Mouse (Mus musculus): ENCODE results near the gene Cited1. TPM values are rescaled to one million over a fixed set of nuclear protein-coding genes. Genes with fewer than 3 reads are reported as not detected.
A peak's percentile ranks its signal among the peaks of the same experiment; 100 is the strongest.

Cited1 gene
- total RNA-seq (2021), result 10 to 100 TPM in 1 of 2 experiments, under 1 TPM in 1; 0.92 to 22.8 TPM
- long read RNA-seq, experiment 1, result 0 reads
- long read RNA-seq, experiment 2, transcript Cited1-201 (3 exons, 901 nt), result major isoform, 5 of 8 reads
- long read RNA-seq, experiment 2, partial matches to known transcripts, result 1 of 8 reads
- long read RNA-seq, experiment 2, other reads (novel, unspliced or antisense), result 1 of 8 reads

GRCm38 (mm10) chrX:102251937-102252860, at the start of gene Cited1:
Gene Cited1, minus strand, starts transcription at chrX:102252181.
- peak; percentile 75 to 81 for DNase-seq

- no peak for DNase-seq
Measured at GRCm38 (mm10) chrX:102284889-102285288, 32.9 kb upstream of the Cited1 start.

DNA sequence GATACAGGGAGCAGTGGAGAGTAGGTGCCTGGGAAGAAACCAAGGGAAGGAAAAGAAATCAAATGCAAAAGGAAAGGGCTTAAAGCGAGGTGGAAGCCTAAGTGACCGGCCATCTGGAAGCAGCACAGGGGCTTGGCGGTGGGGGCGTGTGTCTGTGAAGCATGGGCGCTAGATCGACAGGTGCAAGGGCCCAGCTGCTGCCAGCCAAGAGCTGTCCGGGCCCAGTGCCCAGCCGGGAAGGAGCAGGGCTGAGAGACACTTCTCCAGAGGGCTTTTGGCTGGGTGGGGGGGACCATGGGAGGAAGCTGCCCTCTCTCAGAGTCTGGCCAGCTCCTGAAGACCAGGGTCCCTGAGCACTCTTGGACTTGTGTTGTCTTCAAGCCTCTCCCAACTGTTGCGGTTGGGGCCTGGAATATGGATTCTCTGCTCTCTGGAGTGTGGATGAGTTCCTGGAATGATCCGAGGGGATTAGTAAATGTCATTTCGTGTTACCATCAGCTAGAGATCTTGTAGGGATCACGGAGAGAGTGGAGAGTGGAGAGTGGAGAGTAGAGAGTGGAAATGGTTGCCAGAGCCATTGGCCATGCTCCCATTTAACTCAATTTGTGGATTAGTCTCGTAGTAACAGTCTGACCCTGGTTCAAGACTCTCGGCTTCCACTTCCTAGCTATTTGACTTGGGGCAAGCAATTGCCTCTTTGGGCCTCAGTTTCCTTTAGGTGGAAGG, 10.8 kb upstream of the Cited1 start:
- DNase-seq, result no peak

- DNase-seq, result no peak
Measured at GRCm38 (mm10) chrX:102259772-102260171, 7.8 kb upstream of the Cited1 start.

- peak; percentile 19 to 33 for DNase-seq
Measured at GRCm38 (mm10) chrX:102253892-102254291, 1.9 kb upstream of the Cited1 start.

DNA sequence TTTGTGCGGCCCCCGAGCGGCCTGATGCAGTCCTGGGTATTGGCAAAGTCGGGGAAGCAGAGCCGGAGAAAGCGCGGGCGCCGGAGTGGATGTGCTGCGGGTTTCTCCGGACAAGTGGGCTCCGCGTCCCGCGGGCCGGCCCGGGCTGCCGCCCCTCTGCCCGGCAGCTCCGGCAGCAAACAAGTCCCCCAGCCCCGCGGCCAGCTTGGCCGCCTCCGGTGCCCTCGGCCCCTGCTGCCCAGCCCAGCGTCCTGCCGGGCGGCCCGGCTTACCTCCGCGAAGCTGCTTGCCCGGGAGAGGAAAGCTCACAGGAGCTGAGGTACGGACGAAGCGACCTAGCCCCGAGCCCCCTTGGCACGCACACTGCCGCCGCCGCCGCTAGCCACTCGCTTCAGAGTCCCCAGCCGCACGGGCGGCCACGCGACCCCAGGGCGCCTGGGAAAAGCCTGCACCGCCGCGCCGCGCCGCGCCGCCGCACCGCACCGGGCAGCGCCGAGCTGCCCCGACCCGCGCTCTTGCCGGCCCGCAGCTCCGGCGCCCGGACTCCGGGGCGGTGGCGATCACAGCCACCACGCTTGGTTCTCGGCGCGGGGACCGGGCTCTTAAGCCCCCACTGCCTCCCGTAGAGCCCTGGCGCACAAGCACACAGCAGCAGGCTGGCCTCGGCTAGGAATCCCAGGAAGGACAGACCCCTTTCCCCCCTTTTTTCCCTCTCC, 602 bp downstream of the Cited1 start:
- DNase-seq, result peak; percentile 25 to 36

DNA sequence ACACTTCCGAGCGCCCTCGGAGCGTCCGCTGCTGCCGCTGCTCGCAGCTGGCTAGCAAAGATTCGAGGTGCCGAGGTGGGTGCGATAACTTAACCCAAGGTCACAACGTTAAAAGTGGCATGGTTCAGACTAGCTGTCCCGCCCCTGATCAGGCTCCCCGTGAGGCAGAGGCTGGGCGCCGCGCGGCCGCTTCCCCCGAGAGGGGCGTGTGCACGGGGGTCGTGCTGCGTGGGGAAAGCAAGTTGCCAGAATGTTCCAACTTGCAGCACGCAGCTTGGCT, 1.1 kb downstream of the Cited1 start:
- DNase-seq, result no peak

DNA sequence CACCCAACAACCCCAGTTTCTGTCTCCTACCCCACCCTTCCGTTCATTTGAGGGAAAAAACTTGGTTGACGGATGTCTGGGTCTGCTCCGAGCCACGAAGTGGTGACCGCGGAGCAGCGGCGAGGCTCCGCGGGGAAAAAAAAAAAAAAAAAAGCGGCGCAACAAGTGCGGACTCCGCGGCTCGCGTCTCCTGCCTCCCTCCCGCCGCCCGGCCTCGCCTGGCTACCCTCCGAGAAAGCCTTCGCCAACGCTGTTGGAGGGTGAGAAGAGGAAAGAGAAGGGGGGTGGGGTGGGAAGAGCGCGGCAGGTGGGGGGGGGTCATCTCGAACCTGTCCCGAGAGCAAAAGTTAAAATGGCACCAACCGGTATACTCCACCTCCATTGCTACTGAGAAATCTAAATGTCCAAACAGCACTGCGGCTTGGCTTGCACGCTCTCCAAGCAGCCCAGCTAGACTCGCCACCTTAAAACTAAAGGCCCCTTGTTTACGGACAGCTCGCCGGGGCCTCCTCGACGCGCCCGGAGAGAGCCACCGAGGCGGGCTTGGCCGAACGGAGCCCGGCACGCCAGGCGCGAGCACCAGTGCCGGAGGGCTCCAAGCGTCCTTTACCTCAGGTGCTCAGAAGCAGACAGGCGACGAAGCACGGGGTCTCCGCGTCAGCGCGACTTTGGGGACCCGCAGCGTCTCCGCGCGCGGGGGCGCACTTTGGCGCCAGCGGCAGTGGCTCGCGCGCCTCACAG, 1.7 kb downstream of the Cited1 start:
- peak; percentile 15 to 20 for DNase-seq

GRCm38 (mm10) chrX:102244334-102244733, 7.6 kb downstream of the Cited1 start:
- DNase-seq, result no peak

- DNase-seq, result peak; percentile 39 to 53
Measured at GRCm38 (mm10) chrX:102219126-102219525, 32.9 kb downstream of the Cited1 start.

GRCm38 (mm10) chrX:102215356-102215755, 36.6 kb downstream of the Cited1 start:
- DNase-seq, result peak; percentile 26 to 27

Small RNAs within 50 kb of the gene (microRNA-seq; reads per million reads assigned to microRNA genes)
- not detected for gene Gm26318

Other genes starting within 250 kb of the Cited1 start
- gene Rtl5, start 180.9 kb downstream of the Cited1 start, total RNA-seq (2021), result 1 to 10 TPM; 7.3 to 9.6 TPM
- 10 to 100 TPM; 58.7 to 59.6 TPM for gene Pin4, start 132.7 kb downstream of the Cited1 start, total RNA-seq (2021)
- under 1 TPM; 0.63 to 0.89 TPM for gene Ercc6l, start 95.1 kb downstream of the Cited1 start, total RNA-seq (2021)
- 1,000 to 10,000 TPM in 1 of 2 experiments, 100 to 1,000 TPM in 1; 902 to 1,048 TPM for gene Rps4x, start 62.8 kb downstream of the Cited1 start, total RNA-seq (2021)